Mouse (Mus musculus) thymus, adult 2 months (tissue): ENCODE results near the gene Il12a.

Source experiments
- CTCF ChIP-seq: fragments of 200-500 bp; IDR thresholded peaks from 2 replicates; pipeline ENCODE4 v1.5.1; 2012; ENCODE audit warnings: mild to moderate bottlenecking, control low read depth, low read length, moderate library complexity, borderline replicate concordance; ENCODE audit not compliant: control insufficient read depth, poor library complexity, insufficient read depth; ENCODE audit errors: extremely low read depth
- POLR2A ChIP-seq: fragments of 200-500 bp; IDR thresholded peaks from 2 replicates; pipeline ENCODE4 v1.6.1; 2012; ENCODE audit warnings: mild to moderate bottlenecking, low read length, control low read depth, moderate library complexity; ENCODE audit not compliant: control insufficient read depth, poor library complexity, insufficient read depth; ENCODE audit errors: extremely low read depth

DNA sequence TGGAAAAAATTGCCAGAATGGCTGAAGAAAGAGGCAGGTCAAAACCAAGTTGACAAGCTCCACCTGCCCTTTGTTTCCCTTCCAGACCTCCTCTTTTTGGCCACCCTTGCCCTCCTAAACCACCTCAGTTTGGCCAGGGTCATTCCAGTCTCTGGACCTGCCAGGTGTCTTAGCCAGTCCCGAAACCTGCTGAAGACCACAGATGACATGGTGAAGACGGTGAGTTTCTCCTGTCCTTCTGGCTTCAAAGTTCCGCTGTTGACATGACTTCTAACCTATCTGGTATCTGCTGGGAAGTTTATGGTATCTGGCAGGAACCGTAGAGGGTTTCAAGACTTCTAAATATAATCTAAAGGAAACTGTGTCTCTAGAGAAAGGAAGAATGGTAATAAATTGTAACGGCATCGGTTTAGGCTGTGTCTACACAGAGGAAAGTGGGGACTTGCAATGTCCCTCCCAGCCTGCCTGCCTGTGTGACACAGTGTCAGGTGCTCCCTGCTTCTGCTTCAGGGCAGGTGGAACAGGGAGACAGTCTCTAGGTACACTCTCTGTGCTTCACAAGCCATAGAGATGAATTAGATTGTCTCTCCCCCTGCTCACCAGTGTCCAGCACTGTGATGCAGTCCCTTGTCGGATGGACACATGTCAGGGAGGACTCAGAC lies 1.6 kb downstream of the Il12a start:
- TF ChIP-seq CTCF (no peak), POLR2A (no peak)
